Mouse (Mus musculus): ENCODE measurements around the gene Hexim2. TPM values are rescaled to one million over a fixed set of nuclear protein-coding genes. Genes with fewer than 3 reads are reported as not detected.

Gene Hexim2
- polyA plus RNA-seq, 1 experiment from 2014 or later = 29.8 TPM

DNA sequence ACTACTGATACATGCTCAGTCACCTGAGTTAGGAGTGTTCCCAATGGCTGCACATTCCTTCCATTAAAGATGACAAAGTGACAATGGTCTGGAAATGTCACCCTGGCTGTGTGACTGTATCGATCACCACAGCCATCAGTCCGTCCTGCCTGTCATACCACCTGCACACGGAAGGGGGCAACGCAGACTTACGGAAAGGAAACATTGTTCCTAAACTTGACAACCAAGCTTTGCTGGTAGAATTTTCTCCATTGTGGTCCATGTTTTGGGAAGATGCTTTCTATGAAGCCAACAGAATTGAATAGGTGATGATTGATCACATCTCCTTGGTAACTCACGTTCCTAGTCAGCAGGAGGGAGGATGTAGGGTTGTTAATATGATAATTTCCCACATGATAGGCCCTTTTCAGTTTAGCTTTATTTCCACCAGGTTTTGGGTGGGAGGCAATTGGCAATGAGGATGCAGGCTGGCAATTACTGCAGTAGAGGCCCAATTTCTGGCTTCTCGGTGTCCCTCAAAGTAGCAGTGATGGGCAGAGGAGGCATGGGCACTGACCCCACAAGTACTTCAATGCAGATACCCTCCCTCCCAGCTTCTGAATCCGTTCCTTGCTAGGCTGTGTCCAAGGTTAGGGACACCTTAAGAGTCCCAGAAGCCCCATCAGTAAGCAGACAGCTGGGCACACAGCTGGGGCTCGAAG lies 36.6 kb downstream of the Hexim2 start:
- H3K27me3 ChIP-seq (ENCODE audit: control insufficient read depth, insufficient read depth, low read length) = peaks cover 4% of the 10 kb centered on the region; the same call in 1 of the 2 replicates
- no peak overlapping the region for H3K9ac ChIP-seq (replicated peaks; ENCODE audit: low read depth, low read length)
- H3K9me3 ChIP-seq (ENCODE audit: control insufficient read depth, low read length) = no peaks in the 10 kb centered on the region
- ATAC-seq (ENCODE audit: low read depth) = no peak
- H3K36me3 ChIP-seq (ENCODE audit: control insufficient read depth, insufficient read depth, low read length) = no peaks in the 10 kb centered on the region
- H3K4me2 ChIP-seq (ENCODE audit: low read depth, low read length) = no peak overlapping the region
- H3K4me3 ChIP-seq (ENCODE audit: low read depth, low read length) = no peak overlapping the region
- no peak overlapping the region for H3K27ac ChIP-seq (ENCODE audit: low read depth, low read length)
- peaks cover 13% of the 10 kb centered on the region for H3K4me1 ChIP-seq (ENCODE audit: control insufficient read depth, insufficient read depth, low read length)
- 24% methylated on average over 9 of the region's 9 CpGs for WGBS

DNA sequence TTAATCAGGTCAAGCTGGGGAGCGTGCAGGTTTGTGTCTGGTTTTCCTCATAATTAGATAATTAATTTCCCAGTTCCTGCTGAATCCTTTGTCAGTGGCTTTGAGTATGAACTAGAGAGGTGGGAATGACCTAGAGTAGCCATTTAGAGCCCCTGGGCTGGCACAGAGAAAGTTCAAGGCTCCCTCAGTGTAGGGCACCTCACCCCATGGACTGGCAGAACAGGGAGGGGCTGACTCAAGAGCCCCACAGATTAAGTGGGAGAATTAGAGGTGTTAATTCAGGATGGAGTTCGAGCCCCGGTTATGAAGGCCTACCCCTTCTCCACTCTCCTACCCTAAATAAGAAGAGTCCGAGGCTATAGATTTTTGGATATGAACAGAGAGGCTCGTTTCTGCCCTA lies 37.4 kb downstream of the Hexim2 start:
- 85% methylated on average over 5 of the region's 5 CpGs for WGBS
- H3K27ac ChIP-seq (ENCODE audit: low read depth, low read length) = no peak overlapping the region
- H3K27me3 ChIP-seq (ENCODE audit: control insufficient read depth, insufficient read depth, low read length) = peaks cover 4% of the 10 kb centered on the region; the same call in 1 of the 2 replicates
- H3K4me1 ChIP-seq (ENCODE audit: control insufficient read depth, insufficient read depth, low read length) = peaks cover 13% of the 10 kb centered on the region
- H3K4me3 ChIP-seq (ENCODE audit: low read depth, low read length) = peak overlapping the region; percentile 62
- H3K9ac ChIP-seq (replicated peaks; ENCODE audit: low read depth, low read length) = no peak overlapping the region
- no peaks in the 10 kb centered on the region for H3K36me3 ChIP-seq (ENCODE audit: control insufficient read depth, insufficient read depth, low read length)
- peak overlapping the region; percentile 81; the same call in 1 of the 2 replicates for H3K4me2 ChIP-seq (ENCODE audit: low read depth, low read length)
- no peaks in the 10 kb centered on the region for H3K9me3 ChIP-seq (ENCODE audit: control insufficient read depth, low read length)
- no peak for ATAC-seq (ENCODE audit: low read depth)

DNA sequence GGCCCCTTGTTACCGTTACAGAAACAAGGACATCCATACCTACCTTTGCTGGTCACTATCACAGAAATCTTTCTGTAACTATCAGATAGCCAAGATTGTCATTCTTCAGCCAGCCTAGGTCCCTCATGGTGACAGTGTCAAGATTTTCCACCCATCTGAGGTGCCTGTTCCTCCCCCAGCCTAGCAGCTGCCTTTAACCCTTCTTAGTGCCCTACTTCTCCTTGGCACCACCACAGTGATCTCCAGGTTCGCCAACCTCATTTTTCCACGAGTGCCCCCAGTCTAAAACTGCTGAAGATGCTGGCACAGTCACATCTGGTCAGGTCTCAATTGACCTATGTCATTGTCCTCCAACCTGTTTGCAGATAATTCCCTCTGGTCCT lies 37.9 kb downstream of the Hexim2 start:
- no peaks in the 10 kb centered on the region for H3K9me3 ChIP-seq (ENCODE audit: control insufficient read depth, low read length)
- H3K36me3 ChIP-seq (ENCODE audit: control insufficient read depth, insufficient read depth, low read length) = no peaks in the 10 kb centered on the region
- WGBS = 62% methylated on average over 3 of the region's 3 CpGs
- peak overlapping the region; percentile 73; the same call in 1 of the 2 replicates for H3K9ac ChIP-seq (replicated peaks; ENCODE audit: low read depth, low read length)
- peaks cover 13% of the 10 kb centered on the region for H3K4me1 ChIP-seq (ENCODE audit: control insufficient read depth, insufficient read depth, low read length)
- H3K4me3 ChIP-seq (ENCODE audit: low read depth, low read length) = peak overlapping the region; percentile 62
- peak overlapping the region; percentile 81 for H3K4me2 ChIP-seq (ENCODE audit: low read depth, low read length)
- ATAC-seq (ENCODE audit: low read depth) = peak; percentile 9; the same call in 1 of the 2 replicates
- H3K27me3 ChIP-seq (ENCODE audit: control insufficient read depth, insufficient read depth, low read length) = peaks cover 4% of the 10 kb centered on the region; the same call in 1 of the 2 replicates
- no peak overlapping the region for H3K27ac ChIP-seq (ENCODE audit: low read depth, low read length)

DNA sequence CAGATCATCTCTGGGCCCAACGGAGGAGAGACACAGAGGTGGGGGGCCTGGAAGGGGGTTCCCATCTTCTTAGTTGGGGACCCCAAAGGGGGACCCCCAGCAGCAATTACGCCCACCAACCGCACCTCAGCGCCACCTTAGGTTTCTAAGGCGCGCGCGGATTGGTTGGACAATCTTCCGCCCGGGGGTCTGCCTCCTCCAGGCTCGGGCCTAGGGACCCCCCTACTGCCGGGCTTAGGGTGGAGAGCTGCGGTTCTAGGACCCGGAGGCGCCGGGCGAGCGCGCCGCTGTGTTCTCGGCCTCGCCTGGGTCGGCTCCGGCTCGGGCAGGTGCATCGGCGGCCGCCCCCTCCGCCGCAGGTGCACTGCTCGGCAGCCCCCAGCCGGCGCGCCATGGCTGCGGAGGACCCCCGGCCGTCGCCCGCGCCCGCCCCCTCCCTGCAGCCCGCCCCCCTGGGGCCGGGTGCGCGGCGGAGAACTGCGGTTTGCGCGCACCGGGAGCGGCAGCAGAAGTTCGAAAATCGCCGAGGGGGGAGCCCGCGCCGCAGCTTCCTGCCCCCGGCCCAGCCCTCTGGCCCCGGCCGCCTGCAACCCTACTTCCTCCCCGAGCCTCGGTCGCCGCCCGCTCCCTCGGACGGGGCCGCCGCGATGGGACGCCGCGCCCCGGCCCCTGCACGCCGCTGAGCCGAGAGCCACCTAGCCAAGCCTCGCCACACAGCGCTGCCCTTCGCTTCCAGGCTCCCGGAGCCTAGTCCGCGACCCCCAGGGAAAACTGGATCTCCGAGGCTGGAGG lies 38.5 kb downstream of the Hexim2 start, which contains the start of gene Fmnl1:
Fmnl1 (plus strand) TSS at position 614 of the 792 bp plus-strand sequence.
- H3K27ac ChIP-seq (ENCODE audit: low read depth, low read length) = no peak within 1 kb of the TSS
- peaks cover 13% of the 10 kb centered on the region for H3K4me1 ChIP-seq (ENCODE audit: control insufficient read depth, insufficient read depth, low read length)
- no peaks in the 10 kb centered on the region for H3K9me3 ChIP-seq (ENCODE audit: control insufficient read depth, low read length)
- peaks cover 4% of the 10 kb centered on the region; the same call in 1 of the 2 replicates for H3K27me3 ChIP-seq (ENCODE audit: control insufficient read depth, insufficient read depth, low read length)
- WGBS = 2% methylated on average over 54 of the region's 84 CpGs
- H3K36me3 ChIP-seq (ENCODE audit: control insufficient read depth, insufficient read depth, low read length) = no peaks in the 10 kb centered on the region
- peak within 1 kb of the TSS; percentile 81 for H3K4me2 ChIP-seq (ENCODE audit: low read depth, low read length)
- ATAC-seq (ENCODE audit: low read depth) = peak; percentile 88
- H3K9ac ChIP-seq (replicated peaks; ENCODE audit: low read depth, low read length) = peak within 1 kb of the TSS; percentile 73
- peak within 1 kb of the TSS; percentile 62 for H3K4me3 ChIP-seq (ENCODE audit: low read depth, low read length)

DNA sequence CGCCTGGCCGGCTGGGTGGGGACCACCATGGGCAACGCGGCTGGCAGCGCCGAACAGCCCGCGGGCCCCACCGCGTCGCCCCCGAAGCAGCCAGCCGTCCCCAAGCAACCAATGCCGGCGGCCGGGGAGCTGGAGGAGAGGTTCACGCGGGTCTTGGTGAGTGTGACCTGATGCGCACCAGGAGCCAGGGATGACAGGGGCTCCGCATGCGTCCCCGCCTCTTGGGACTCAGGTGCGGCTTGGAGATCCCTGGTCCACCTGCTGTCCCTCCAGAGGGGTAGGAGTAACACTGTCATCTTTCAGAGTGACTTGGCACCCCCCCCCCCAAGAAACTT lies 39.0 kb downstream of the Hexim2 start:
- H3K4me3 ChIP-seq (ENCODE audit: low read depth, low read length) = peak overlapping the region; percentile 62
- H3K27ac ChIP-seq (ENCODE audit: low read depth, low read length) = no peak overlapping the region
- no peaks in the 10 kb centered on the region for H3K36me3 ChIP-seq (ENCODE audit: control insufficient read depth, insufficient read depth, low read length)
- peaks cover 4% of the 10 kb centered on the region; the same call in 1 of the 2 replicates for H3K27me3 ChIP-seq (ENCODE audit: control insufficient read depth, insufficient read depth, low read length)
- no peak for ATAC-seq (ENCODE audit: low read depth)
- WGBS = 1% methylated on average over 13 of the region's 23 CpGs
- peaks cover 13% of the 10 kb centered on the region for H3K4me1 ChIP-seq (ENCODE audit: control insufficient read depth, insufficient read depth, low read length)
- H3K9me3 ChIP-seq (ENCODE audit: control insufficient read depth, low read length) = no peaks in the 10 kb centered on the region
- H3K9ac ChIP-seq (replicated peaks; ENCODE audit: low read depth, low read length) = peak overlapping the region; percentile 73
- H3K4me2 ChIP-seq (ENCODE audit: low read depth, low read length) = peak overlapping the region; percentile 81

DNA sequence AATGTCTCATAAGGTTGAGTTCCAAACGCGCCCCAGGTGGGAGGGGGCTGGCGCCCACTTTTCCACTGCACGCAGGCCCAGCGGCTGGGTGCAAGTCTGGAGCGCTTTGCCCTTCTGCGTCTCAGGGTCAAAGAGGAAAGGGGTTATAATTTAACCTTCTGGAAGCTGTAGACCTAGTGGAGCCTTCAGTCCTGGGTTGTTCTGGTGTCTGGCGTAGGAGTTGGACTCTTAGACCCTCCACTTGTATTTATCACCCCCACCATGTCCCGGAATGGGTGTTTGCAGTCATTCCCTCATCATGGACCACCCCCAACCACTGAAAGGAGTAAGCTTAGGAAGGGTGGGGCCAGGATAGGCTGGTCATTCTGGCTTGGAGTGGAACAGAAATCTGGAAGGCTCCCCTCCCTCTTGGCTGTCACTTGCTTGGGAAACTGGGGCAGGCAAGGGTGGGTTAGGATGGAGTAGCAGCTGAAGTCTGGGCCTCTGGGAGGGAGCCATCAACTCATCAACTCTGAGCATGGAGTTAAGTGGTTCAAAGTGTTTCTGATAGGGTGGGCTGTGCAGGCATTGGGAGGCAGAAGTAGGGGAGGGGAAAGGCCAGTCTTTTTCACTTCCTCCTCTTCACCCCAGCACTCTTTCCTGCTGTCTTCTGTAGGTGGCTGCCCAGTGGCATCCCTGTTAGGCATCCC lies 39.6 kb downstream of the Hexim2 start:
- 43% methylated on average over 9 of the region's 9 CpGs for WGBS
- H3K36me3 ChIP-seq (ENCODE audit: control insufficient read depth, insufficient read depth, low read length) = no peaks in the 10 kb centered on the region
- H3K4me1 ChIP-seq (ENCODE audit: control insufficient read depth, insufficient read depth, low read length) = peaks cover 13% of the 10 kb centered on the region
- H3K27me3 ChIP-seq (ENCODE audit: control insufficient read depth, insufficient read depth, low read length) = peaks cover 4% of the 10 kb centered on the region; the same call in 1 of the 2 replicates
- peak overlapping the region; percentile 62 for H3K4me3 ChIP-seq (ENCODE audit: low read depth, low read length)
- no peak for ATAC-seq (ENCODE audit: low read depth)
- H3K27ac ChIP-seq (ENCODE audit: low read depth, low read length) = no peak overlapping the region
- peak overlapping the region; percentile 73; the same call in 1 of the 2 replicates for H3K9ac ChIP-seq (replicated peaks; ENCODE audit: low read depth, low read length)
- H3K9me3 ChIP-seq (ENCODE audit: control insufficient read depth, low read length) = no peaks in the 10 kb centered on the region
- H3K4me2 ChIP-seq (ENCODE audit: low read depth, low read length) = peak overlapping the region; percentile 81

DNA sequence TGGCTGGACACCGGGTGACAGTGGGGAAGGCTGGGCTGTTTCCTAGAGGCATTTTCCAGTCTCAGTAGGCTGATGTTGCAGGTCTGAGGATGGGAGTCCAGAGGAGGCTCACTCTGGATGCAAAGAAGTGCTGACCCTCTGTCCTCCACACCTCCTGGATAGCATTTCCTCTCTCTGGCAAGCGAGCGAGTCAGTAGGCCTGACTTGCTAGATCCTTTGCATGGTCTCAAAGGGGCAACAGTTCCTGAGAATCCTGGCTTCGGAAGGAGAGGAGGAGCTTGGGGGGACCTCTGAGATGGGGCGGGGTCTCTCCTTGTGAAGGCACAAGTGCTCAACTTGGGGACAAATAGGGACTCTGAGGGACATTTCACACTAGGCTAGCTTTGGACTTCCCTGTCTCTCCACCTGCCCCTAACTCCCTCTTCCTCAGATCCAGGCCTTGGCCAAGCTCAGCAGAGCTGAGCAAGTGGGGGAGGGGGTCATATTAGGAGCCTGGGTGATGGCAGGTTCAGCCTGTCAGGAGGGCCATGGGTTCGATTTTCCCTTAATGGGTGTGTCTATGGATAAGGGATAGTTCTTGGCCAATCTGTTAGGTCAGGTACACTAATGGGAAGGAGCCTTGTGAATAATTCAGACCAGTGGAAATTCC lies 40.3 kb downstream of the Hexim2 start:
- Histone ChIP-seq H3K4me2 (ENCODE audit: low read depth, low read length) (peak overlapping the region; percentile 81), H3K27ac (ENCODE audit: low read depth, low read length) (no peak overlapping the region), H3K4me1 (ENCODE audit: control insufficient read depth, insufficient read depth, low read length) (peaks cover 13% of the 10 kb centered on the region), H3K9me3 (ENCODE audit: control insufficient read depth, low read length) (no peaks in the 10 kb centered on the region), H3K27me3 (ENCODE audit: control insufficient read depth, insufficient read depth, low read length) (peaks cover 4% of the 10 kb centered on the region; the same call in 1 of the 2 replicates), H3K4me3 (ENCODE audit: low read depth, low read length) (no peak overlapping the region), H3K9ac (replicated peaks; ENCODE audit: low read depth, low read length) (no peak overlapping the region), H3K36me3 (ENCODE audit: control insufficient read depth, insufficient read depth, low read length) (no peaks in the 10 kb centered on the region)
- 77% methylated on average over 6 of the region's 6 CpGs for WGBS
- no peak for ATAC-seq (ENCODE audit: low read depth)

DNA sequence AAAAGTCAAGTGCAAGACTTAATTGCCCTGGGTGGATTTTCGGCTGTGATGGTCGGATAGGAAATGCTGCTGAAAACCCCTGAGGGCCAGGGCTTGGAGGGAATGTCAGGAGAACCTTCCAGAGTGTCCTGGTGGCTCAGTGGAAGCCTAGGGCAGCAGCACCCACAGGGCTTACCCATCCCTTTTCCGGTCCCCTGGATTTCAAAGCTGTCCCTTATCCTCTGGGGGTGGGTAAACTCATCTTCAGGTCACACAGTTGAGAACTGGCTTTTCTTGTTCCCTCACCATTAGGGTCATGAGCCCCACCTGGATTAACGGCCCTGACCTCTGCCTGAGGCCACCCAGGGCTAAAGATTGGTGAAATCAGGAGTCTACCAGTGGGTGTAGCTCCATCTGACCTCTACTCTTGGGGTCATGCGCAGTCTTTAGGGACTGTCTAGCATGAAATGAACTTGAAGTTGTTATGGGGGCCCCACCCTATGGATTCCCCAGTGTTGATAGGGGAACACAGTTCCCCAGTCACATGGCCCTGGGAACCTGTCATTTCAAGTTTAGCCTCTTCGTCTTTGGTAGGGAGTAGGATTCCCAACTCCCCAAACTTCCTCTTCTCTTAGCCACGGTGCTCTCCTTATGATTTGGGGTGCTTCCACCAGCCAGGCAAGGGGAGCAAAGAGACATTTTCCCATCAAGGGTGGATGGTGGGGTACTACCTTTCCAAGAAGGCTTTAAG lies 41.0 kb downstream of the Hexim2 start:
- no peak for ATAC-seq (ENCODE audit: low read depth)
- Histone ChIP-seq H3K4me1 (ENCODE audit: control insufficient read depth, insufficient read depth, low read length) (peaks cover 13% of the 10 kb centered on the region), H3K9ac (replicated peaks; ENCODE audit: low read depth, low read length) (no peak overlapping the region), H3K27me3 (ENCODE audit: control insufficient read depth, insufficient read depth, low read length) (peaks cover 4% of the 10 kb centered on the region; the same call in 1 of the 2 replicates), H3K27ac (ENCODE audit: low read depth, low read length) (no peak overlapping the region), H3K36me3 (ENCODE audit: control insufficient read depth, insufficient read depth, low read length) (no peaks in the 10 kb centered on the region), H3K4me3 (ENCODE audit: low read depth, low read length) (no peak overlapping the region), H3K4me2 (ENCODE audit: low read depth, low read length) (no peak overlapping the region), H3K9me3 (ENCODE audit: control insufficient read depth, low read length) (no peaks in the 10 kb centered on the region)
- 86% methylated on average over 7 of the region's 7 CpGs for WGBS

All from neural tube, embryonic 14.5 days (tissue).